Mouse (Mus musculus): ENCODE measurements at regions not wholly inside any gene's neighbourhood (a gene's known extent, or its start where the extent isn't known, plus 50 kb on each side); places are given as distances from the start of the nearest gene placed in this dataset.

- TF ChIP-seq CTCF (IDR thresholded peaks at IDR 0.05) (no peak), EP300 (IDR thresholded peaks at IDR 0.05) (no peak)
Measured at GRCm38 (mm10) chr15:67467404-67468345, 967.0 kb upstream of the Lrrc6 start.

All from lung, postnatal 0 days (tissue).